Mouse (Mus musculus) heart, embryonic 14.5 days (tissue): Measurements from ENCODE around the gene Dio1. TPM values are rescaled to one million over a fixed set of nuclear protein-coding genes. Genes with fewer than 3 reads are reported as not detected.

Experiments used
- ATAC-seq: fragments of 200-750 bp; cut with Nextera tagmentation; 2 replicates; pipeline ENCODE4 v1.8.0; 2017; ENCODE audit warnings: low read depth, moderate TSS enrichment; ENCODE audit not compliant: insufficient number of reproducible peaks, insufficient read depth, low FRiP score
- H3K27ac ChIP-seq, 2 experiments: fragments of 200-500 bp in 1 of 2; fragments of 300-500 bp in 1 of 2; sonication (generic) in 1 of 2; replicated peaks in 1 of 2; 2 replicates each; pipeline ENCODE4 v1.5.1; 2012 to 2014; ENCODE audit warnings: low read depth in 2 of 2, low read length in 2 of 2, control low read depth in 1 of 2, mild to moderate bottlenecking in 1 of 2, mixed read lengths in 1 of 2; ENCODE audit not compliant: control insufficient read depth in 1 of 2, insufficient read depth in 1 of 2
- H3K27me3 ChIP-seq: fragments of 300-500 bp; sonication (generic); 2 replicates; pipeline ENCODE4 v1.6.1; 2014; ENCODE audit warnings: mild to moderate bottlenecking, low read length, control low read depth; ENCODE audit not compliant: control insufficient read depth, insufficient read depth
- H3K36me3 ChIP-seq: fragments of 300-500 bp; sonication (generic); 2 replicates; pipeline ENCODE4 v1.6.1; 2014; ENCODE audit warnings: mild to moderate bottlenecking, control low read depth, low read length, mixed read lengths; ENCODE audit not compliant: control insufficient read depth, insufficient read depth
- H3K4me1 ChIP-seq, 2 experiments: fragments of 200-500 bp in 1 of 2; fragments of 300-500 bp in 1 of 2; sonication (generic) in 1 of 2; 2 replicates each; pipeline ENCODE4 v1.6.1; 2012 to 2014; ENCODE audit warnings: low read length in 2 of 2, control low read depth in 1 of 2, mixed read lengths in 1 of 2; ENCODE audit not compliant: control insufficient read depth in 2 of 2, insufficient read depth in 2 of 2
- H3K4me2 ChIP-seq: fragments of 300-500 bp; sonication (generic); 2 replicates; pipeline ENCODE4 v1.6.1; 2014; ENCODE audit warnings: mild to moderate bottlenecking, low read length
- H3K4me3 ChIP-seq, 2 experiments: fragments of 200-500 bp in 1 of 2; fragments of 300-500 bp in 1 of 2; sonication (generic) in 1 of 2; 2 replicates each; pipeline ENCODE4 v1.5.1; 2012 to 2014; ENCODE audit warnings: low read length in 2 of 2, mild to moderate bottlenecking in 2 of 2, control low read depth in 1 of 2, low read depth in 1 of 2, moderate library complexity in 1 of 2; ENCODE audit not compliant: control insufficient read depth in 1 of 2, insufficient read depth in 1 of 2
- H3K9ac ChIP-seq: fragments of 300-500 bp; sonication (generic); 2 replicates; pipeline ENCODE4 v1.6.1; 2014; ENCODE audit warnings: mild to moderate bottlenecking, low read length
- H3K9me3 ChIP-seq: fragments of 300-500 bp; sonication (generic); 2 replicates; pipeline ENCODE4 v1.6.1; 2016; ENCODE audit warnings: low read length, control low read depth; ENCODE audit not compliant: control insufficient read depth
- WGBS: fragments of 180-500 bp; shearing (Covaris S2); extraction: QIAGEN DNeasy Blood & Tissue Kit; methylation state at CpG from one replicate; pipeline ENCODE4 v1.1.7; 2014; 5-methylcytosine and 5-hydroxymethylcytosine counted together
- polyA plus RNA-seq: library from polyadenylated mRNA; unstranded; fragments of >200 nt; fragmentation: Nextera tagmentation; extraction: Ambion mirVana; gene quantifications from 2 replicates; pipeline ENCODE4 v1.2.1, GENCODE M21; 2014

Dio1 gene
- polyA plus RNA-seq, 1 experiment from 2014 or later: not detected

DNA sequence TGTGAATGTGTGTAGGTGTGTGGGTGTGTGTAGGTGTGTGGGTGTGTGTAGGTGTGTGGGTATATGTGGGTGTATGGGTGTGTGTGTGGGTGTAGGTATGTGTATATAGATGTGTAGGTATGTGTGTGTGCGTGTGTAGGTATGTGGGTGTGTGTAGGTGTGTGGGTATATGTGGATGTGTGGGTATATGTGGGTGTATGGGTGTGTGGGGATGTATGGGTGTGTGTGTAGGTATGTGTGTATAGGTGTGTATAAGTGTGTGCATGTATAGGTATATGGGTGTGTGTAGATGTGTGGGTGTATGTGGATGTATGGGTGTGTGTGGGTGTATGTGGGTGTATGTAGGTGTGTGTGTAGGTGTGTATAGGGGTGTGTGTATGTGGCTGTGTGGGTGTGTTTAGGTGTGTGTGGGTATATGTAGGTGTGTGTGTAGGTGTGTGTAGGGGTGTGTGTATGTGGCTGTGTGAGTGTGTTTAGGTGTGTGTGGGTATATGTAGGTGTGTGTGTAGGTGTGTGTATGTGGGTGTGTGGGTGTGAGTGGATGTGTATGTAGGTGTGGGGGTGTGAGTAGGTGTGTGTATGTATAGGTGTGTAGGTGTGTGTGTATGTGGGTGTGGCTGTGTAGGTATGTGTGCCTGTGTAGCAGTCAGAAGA is 5.9 kb downstream of the Dio1 start:
- H3K9me3 ChIP-seq: no peaks in the 10 kb centered on the region
- H3K4me2 ChIP-seq: no peak overlapping the region
- no peak overlapping the region for H3K4me3 ChIP-seq
- no peak overlapping the region for H3K27ac ChIP-seq
- 93% methylated on average over 1 of the region's 1 CpGs for WGBS
- no peaks in the 10 kb centered on the region for H3K36me3 ChIP-seq
- no peaks in the 10 kb centered on the region; a peak in 1 of 4 replicates for H3K4me1 ChIP-seq
- H3K27me3 ChIP-seq: 0 out of 2 replicates have a peak, but pooled peaks cover 3% of the 10 kb centered on the region
- ATAC-seq: no peak
- H3K9ac ChIP-seq: no peak overlapping the region

- Histone ChIP-seq H3K4me1 (no peaks in the 10 kb centered on the region), H3K27me3 (0 out of 2 replicates have a peak, but pooled peaks cover 3% of the 10 kb centered on the region), H3K9ac (no peak overlapping the region), H3K4me2 (no peak overlapping the region), H3K9me3 (no peaks in the 10 kb centered on the region), H3K36me3 (no peaks in the 10 kb centered on the region), H3K4me3 (no peak overlapping the region), H3K27ac (no peak overlapping the region)
- ATAC-seq: no peak
- 69% methylated on average over 4 of the region's 4 CpGs for whole genome bisulfite sequencing
Measured at GRCm38 (mm10) chr4:107300371-107300770, 6.6 kb downstream of the Dio1 start.

- Histone ChIP-seq H3K9me3 (no peaks in the 10 kb centered on the region), H3K4me3 (no peak overlapping the region), H3K27ac (no peak overlapping the region), H3K27me3 (0 out of 2 replicates have a peak, but pooled peaks cover 3% of the 10 kb centered on the region), H3K9ac (no peak overlapping the region), H3K36me3 (no peaks in the 10 kb centered on the region), H3K4me2 (no peak overlapping the region), H3K4me1 (no peaks in the 10 kb centered on the region)
- no peak for ATAC-seq
- 80% methylated on average over 7 of the region's 7 CpGs for WGBS
Measured at GRCm38 (mm10) chr4:107299779-107300340, 7.1 kb downstream of the Dio1 start.

DNA sequence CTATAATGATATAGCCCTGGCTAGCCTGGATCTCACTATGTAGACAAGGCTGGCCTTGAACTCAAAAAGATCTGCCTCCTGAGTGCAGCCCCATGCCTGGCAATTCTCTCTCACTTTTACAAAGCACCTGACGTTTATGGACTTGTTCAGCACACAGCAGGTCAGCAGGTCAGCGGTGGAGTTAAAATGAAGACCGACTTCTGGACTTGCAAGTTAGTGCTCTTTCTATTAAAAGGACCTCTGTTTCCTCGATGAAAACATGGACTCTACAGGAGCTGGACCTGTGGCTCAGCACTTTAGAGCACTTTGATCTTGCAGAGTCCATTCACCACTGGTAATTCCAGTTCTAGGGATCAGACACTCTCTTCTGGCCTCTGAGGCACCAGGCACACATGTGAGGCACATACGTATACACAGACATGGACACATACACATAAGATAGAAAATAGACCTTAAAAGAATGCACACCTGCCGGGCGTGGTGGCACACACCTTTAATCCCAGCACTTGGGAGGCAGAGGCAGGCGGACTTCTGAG is 8.8 kb downstream of the Dio1 start:
- Histone ChIP-seq H3K9ac (no peak overlapping the region), H3K9me3 (no peaks in the 10 kb centered on the region), H3K27me3 (no peaks in the 10 kb centered on the region), H3K4me2 (no peak overlapping the region), H3K4me1 (no peaks in the 10 kb centered on the region), H3K4me3 (no peak overlapping the region), H3K27ac (no peak overlapping the region), H3K36me3 (no peaks in the 10 kb centered on the region)
- 74% methylated on average over 8 of the region's 8 CpGs for WGBS
- ATAC-seq: no peak

- Histone ChIP-seq H3K9me3 (no peaks in the 10 kb centered on the region), H3K4me1 (no peaks in the 10 kb centered on the region), H3K27me3 (no peaks in the 10 kb centered on the region), H3K4me3 (no peak overlapping the region), H3K36me3 (no peaks in the 10 kb centered on the region), H3K9ac (no peak overlapping the region; the same call in 1 of the 2 replicates), H3K4me2 (no peak overlapping the region), H3K27ac (no peak overlapping the region)
- WGBS: 34% methylated on average over 4 of the region's 4 CpGs
- ATAC-seq: no peak
Measured at GRCm38 (mm10) chr4:107292273-107292662, 14.7 kb downstream of the Dio1 start.

GRCm38 (mm10) chr4:107291611-107292272 is 15.2 kb downstream of the Dio1 start:
- Histone ChIP-seq H3K36me3 (no peaks in the 10 kb centered on the region), H3K4me2 (no peak overlapping the region), H3K27ac (no peak overlapping the region), H3K4me3 (no peak overlapping the region), H3K9ac (no peak overlapping the region; the same call in 1 of the 2 replicates), H3K4me1 (no peaks in the 10 kb centered on the region), H3K27me3 (no peaks in the 10 kb centered on the region), H3K9me3 (no peaks in the 10 kb centered on the region)
- 81% methylated on average over 7 of the region's 7 CpGs for WGBS
- no peak for ATAC-seq

- Histone ChIP-seq H3K9me3 (no peaks in the 10 kb centered on the region), H3K4me2 (no peak overlapping the region), H3K27me3 (no peaks in the 10 kb centered on the region), H3K36me3 (no peaks in the 10 kb centered on the region), H3K4me3 (no peak overlapping the region), H3K9ac (no peak overlapping the region), H3K4me1 (no peaks in the 10 kb centered on the region), H3K27ac (no peak overlapping the region)
- 81% methylated on average over 2 of the region's 2 CpGs for WGBS
- no peak for ATAC-seq
Measured at GRCm38 (mm10) chr4:107287517-107287916, 19.5 kb downstream of the Dio1 start.
